Mouse (Mus musculus) midbrain, postnatal 0 days (tissue): ENCODE data around the gene Nav2. TPM values are rescaled to one million over a fixed set of nuclear protein-coding genes. Genes with fewer than 3 reads are reported as not detected.
A peak's percentile ranks its signal among the peaks of the same experiment; 100 is the strongest.

Source experiments
- ATAC-seq: fragments of 200-750 bp; cut with Nextera tagmentation; 2 replicates; pipeline ENCODE4 v1.8.0; 2017; ENCODE audit warnings: moderate number of reproducible peaks, mild to moderate bottlenecking, moderate TSS enrichment, moderate library complexity; ENCODE audit not compliant: low FRiP score
- DNase-seq: peaks from one replicate; pipeline ENCODE4 v3.0.0-alpha.2; 2015; ENCODE audit warnings: low spot score
- H3K27ac ChIP-seq: fragments of 300-500 bp; sonication (generic); 2 replicates; pipeline ENCODE4 v1.5.1; 2014; ENCODE audit warnings: low read depth, mild to moderate bottlenecking, low read length, mixed read lengths
- H3K27me3 ChIP-seq: fragments of 300-500 bp; sonication (generic); 2 replicates; pipeline ENCODE4 v1.6.1; 2014; ENCODE audit warnings: low read length, control low read depth, mixed read lengths; ENCODE audit not compliant: insufficient read depth
- H3K36me3 ChIP-seq: fragments of 300-500 bp; sonication (generic); 2 replicates; pipeline ENCODE4 v1.6.1; 2014; ENCODE audit warnings: low read length, control low read depth, mixed read lengths; ENCODE audit not compliant: insufficient read depth
- H3K4me1 ChIP-seq: fragments of 300-500 bp; sonication (generic); 2 replicates; pipeline ENCODE4 v1.6.1; 2014; ENCODE audit warnings: mild to moderate bottlenecking, control low read depth, antibody characterized with exemption, low read length, mixed read lengths; ENCODE audit not compliant: insufficient read depth
- H3K4me2 ChIP-seq: fragments of 300-500 bp; sonication (generic); 2 replicates; pipeline ENCODE4 v1.6.1; 2014; ENCODE audit warnings: low read depth, mild to moderate bottlenecking, low read length, mixed read lengths; ENCODE audit not compliant: poor library complexity, severe bottlenecking
- H3K4me3 ChIP-seq: fragments of 300-500 bp; sonication (generic); 2 replicates; pipeline ENCODE4 v1.5.1; 2014; ENCODE audit warnings: low read depth, mild to moderate bottlenecking, low read length, moderate library complexity
- H3K9ac ChIP-seq: fragments of 300-500 bp; sonication (generic); replicated peaks from 2 replicates; pipeline ENCODE4 v1.6.1; 2014; ENCODE audit warnings: mild to moderate bottlenecking, low read length, moderate library complexity, mixed read lengths; ENCODE audit not compliant: poor library complexity, severe bottlenecking
- H3K9me3 ChIP-seq: fragments of 300-500 bp; sonication (generic); 2 replicates; pipeline ENCODE4 v1.6.1; 2016; ENCODE audit warnings: low read length, control low read depth
- CTCF ChIP-seq: IDR thresholded peaks from 2 replicates; pipeline ENCODE4 v1.5.1; 2016; ENCODE audit warnings: antibody characterized with exemption, mild to moderate bottlenecking
- WGBS: fragments of 180-500 bp; shearing (Covaris S2); extraction: QIAGEN DNeasy Blood & Tissue Kit; methylation state at CpG from one replicate; pipeline ENCODE4 v1.1.7; 2014; 5-methylcytosine and 5-hydroxymethylcytosine counted together
- polyA plus RNA-seq: library from polyadenylated mRNA; unstranded; fragments of >200 nt; fragmentation: Nextera tagmentation; extraction: Ambion mirVana; gene quantifications from 2 replicates; pipeline ENCODE4 v1.2.1, GENCODE M21; 2015
- total RNA-seq: library from RNA; depleted of rRNA; stranded (reverse); fragments of >200 nt; gene quantifications from 2 replicates; pipeline ENCODE4 v1.2.3, GENCODE M21; 2014

Gene Nav2
- total and polyA plus RNA-seq, 2 experiments from 2014 or later, result 18.3 to 53.8 TPM

DNA sequence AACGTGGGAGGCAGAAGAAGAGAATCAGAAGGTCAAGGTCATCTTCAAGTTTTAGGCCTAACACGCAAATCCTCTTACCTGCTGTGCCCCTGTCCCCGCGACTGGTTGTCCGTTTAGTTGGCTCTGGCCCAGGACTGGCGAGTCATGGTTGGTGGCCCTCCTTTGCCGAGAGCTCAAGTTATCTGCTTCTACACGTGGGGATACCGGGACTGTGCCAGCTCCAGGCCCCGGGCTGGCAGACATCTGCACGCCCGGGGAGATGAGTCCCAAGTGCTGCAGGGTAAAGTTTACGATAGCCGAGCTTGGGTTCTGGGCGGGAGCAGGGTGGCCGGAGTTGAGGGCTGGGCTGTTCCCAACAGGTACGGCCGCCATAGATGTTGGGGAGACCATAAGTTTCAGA, 40.9 kb upstream of the Nav2 start:
- Histone ChIP-seq H3K27ac (no peak overlapping the region), H3K4me2 (no peak overlapping the region), H3K9me3 (no peaks in the 10 kb centered on the region), H3K9ac (no peak overlapping the region), H3K4me3 (no peak overlapping the region), H3K4me1 (no peaks in the 10 kb centered on the region), H3K36me3 (no peaks in the 10 kb centered on the region), H3K27me3 (no peaks in the 10 kb centered on the region)
- ATAC-seq (no peak), DNase-seq (no peak)
- 90% methylated on average over 18 of the region's 18 CpGs for WGBS
- no peak for TF ChIP-seq CTCF

- no peak for TF ChIP-seq CTCF
- no peak for DNase-seq
- no peaks in the 10 kb centered on the region for H3K4me1 ChIP-seq
- no peak overlapping the region for H3K4me2 ChIP-seq
- H3K4me3 ChIP-seq, result no peak overlapping the region
- no peak overlapping the region for H3K27ac ChIP-seq
- no peaks in the 10 kb centered on the region for H3K9me3 ChIP-seq
- H3K27me3 ChIP-seq, result no peaks in the 10 kb centered on the region
- no peak for ATAC-seq
- no peaks in the 10 kb centered on the region for H3K36me3 ChIP-seq
- 90% methylated on average over 6 of the region's 6 CpGs for WGBS
- H3K9ac ChIP-seq, result no peak overlapping the region
Observed at GRCm38 (mm10) chr7:48870144-48870543, 38.4 kb upstream of the Nav2 start.

GRCm38 (mm10) chr7:48870579-48871180, 37.8 kb upstream of the Nav2 start:
- H3K27ac ChIP-seq, result no peak overlapping the region
- 94% methylated on average over 21 of the region's 21 CpGs for WGBS

GRCm38 (mm10) chr7:48871292-48871691, 37.2 kb upstream of the Nav2 start:
- no peaks in the 10 kb centered on the region for H3K36me3 ChIP-seq
- H3K9ac ChIP-seq, result no peak overlapping the region
- H3K4me3 ChIP-seq, result no peak overlapping the region
- H3K9me3 ChIP-seq, result no peaks in the 10 kb centered on the region
- ATAC-seq (no peak), DNase-seq (no peak)
- no peak for TF ChIP-seq CTCF
- WGBS, result 93% methylated on average over 11 of the region's 11 CpGs
- H3K27me3 ChIP-seq, result no peaks in the 10 kb centered on the region
- no peak overlapping the region for H3K4me2 ChIP-seq
- H3K27ac ChIP-seq, result no peak overlapping the region
- H3K4me1 ChIP-seq, result no peaks in the 10 kb centered on the region

More at GRCm38 (mm10) chr7:48870579-48871180, 37.8 kb upstream of the Nav2 start:
- no peaks in the 10 kb centered on the region for H3K36me3 ChIP-seq
- no peaks in the 10 kb centered on the region for H3K27me3 ChIP-seq
- no peak for TF ChIP-seq CTCF
- H3K4me1 ChIP-seq, result no peaks in the 10 kb centered on the region
- no peaks in the 10 kb centered on the region for H3K9me3 ChIP-seq
- no peak for ATAC-seq
- no peak overlapping the region for H3K4me2 ChIP-seq
- no peak overlapping the region for H3K4me3 ChIP-seq
- no peak for DNase-seq
- no peak overlapping the region for H3K9ac ChIP-seq

- H3K36me3 ChIP-seq, result no peaks in the 10 kb centered on the region
- no peak for ATAC-seq
- WGBS, result 92% methylated on average over 14 of the region's 14 CpGs
- no peaks in the 10 kb centered on the region for H3K4me1 ChIP-seq
- H3K9me3 ChIP-seq, result no peaks in the 10 kb centered on the region
- no peak for TF ChIP-seq CTCF
- no peak overlapping the region for H3K27ac ChIP-seq
- H3K9ac ChIP-seq, result no peak overlapping the region
- DNase-seq, result no peak
- no peak overlapping the region for H3K4me2 ChIP-seq
- H3K27me3 ChIP-seq, result no peaks in the 10 kb centered on the region
- no peak overlapping the region for H3K4me3 ChIP-seq
Observed at GRCm38 (mm10) chr7:48875096-48875495, 33.4 kb upstream of the Nav2 start.

DNA sequence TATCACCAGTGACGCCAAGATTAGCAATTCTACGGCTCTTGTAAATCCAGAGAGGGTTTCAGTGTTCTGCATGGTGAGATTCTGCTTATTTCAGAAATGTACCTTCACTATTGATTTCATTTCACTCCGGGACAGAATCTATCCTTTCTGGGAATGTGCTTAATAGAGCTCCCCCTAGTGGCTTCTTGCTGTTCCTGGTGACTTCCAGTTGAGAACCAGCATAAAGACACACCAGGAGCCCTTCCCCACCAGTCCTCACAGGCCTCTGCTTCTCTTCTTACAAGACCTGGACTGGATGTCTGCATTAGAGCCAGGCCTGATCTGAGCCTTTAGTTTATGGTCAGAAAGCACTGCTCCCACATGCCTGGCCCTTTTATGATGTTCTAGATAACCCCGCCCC, 32.0 kb upstream of the Nav2 start:
- DNase-seq (peak; percentile 80), ATAC-seq (no peak)
- H3K9me3 ChIP-seq, result no peaks in the 10 kb centered on the region
- H3K27ac ChIP-seq, result no peak overlapping the region
- no peak overlapping the region for H3K4me3 ChIP-seq
- H3K4me2 ChIP-seq, result no peak overlapping the region
- no peaks in the 10 kb centered on the region for H3K27me3 ChIP-seq
- WGBS, result 71% methylated on average over 4 of the region's 4 CpGs
- no peaks in the 10 kb centered on the region for H3K36me3 ChIP-seq
- TF ChIP-seq CTCF, result peak; percentile 86
- H3K4me1 ChIP-seq, result 0 out of 2 replicates have a peak, but pooled peaks cover 2% of the 10 kb centered on the region
- H3K9ac ChIP-seq, result no peak overlapping the region
